Mouse (Mus musculus) adrenal gland, postnatal 10 days (tissue): ENCODE measurements around the gene Fgfr2. TPM values are rescaled to one million over a fixed set of nuclear protein-coding genes. Genes with fewer than 3 reads are reported as not detected.

Source experiments
- DNase-seq: peaks from one replicate; pipeline ENCODE4 v3.0.0; 2021; ENCODE audit warnings: mixed read lengths
- total RNA-seq, 2 experiments: library from RNA; stranded (reverse); gene quantifications; 2 replicates each; pipeline ENCODE4 v1.2.3; 2021

The Fgfr2 gene
- total RNA-seq, 2 experiments from 2014 or later: 128 to 169 TPM

GRCm38 (mm10) chr7:132608316-132609020 is 514.7 kb downstream of the Fgfr2 start:
- no peak for DNase-seq

- no peak for DNase-seq
Measured at GRCm38 (mm10) chr7:132605689-132606088, 517.5 kb downstream of the Fgfr2 start.

- DNase-seq: no peak
Measured at GRCm38 (mm10) chr7:132604720-132605119, 518.4 kb downstream of the Fgfr2 start.

GRCm38 (mm10) chr7:132600926-132601325 is 522.2 kb downstream of the Fgfr2 start:
- no peak for DNase-seq

GRCm38 (mm10) chr7:132600026-132600425 is 523.1 kb downstream of the Fgfr2 start:
- DNase-seq: no peak

- no peak for DNase-seq
Measured at GRCm38 (mm10) chr7:132599071-132599975, 523.8 kb downstream of the Fgfr2 start, which contains the start of gene Nkx1-2. Nkx1-2 (minus strand) TSS chr7:132599637.

- DNase-seq: peak; percentile 40
Measured at GRCm38 (mm10) chr7:132597251-132598041, 525.7 kb downstream of the Fgfr2 start.

- no peak for DNase-seq
Measured at GRCm38 (mm10) chr7:132596557-132597250, 526.4 kb downstream of the Fgfr2 start.

GRCm38 (mm10) chr7:132595787-132596186 is 527.4 kb downstream of the Fgfr2 start:
- no peak for DNase-seq

- DNase-seq: no peak
Measured at GRCm38 (mm10) chr7:132594325-132594724, 528.8 kb downstream of the Fgfr2 start.

- DNase-seq: no peak
Measured at GRCm38 (mm10) chr7:132593762-132594161, 529.4 kb downstream of the Fgfr2 start.

- no peak for DNase-seq
Measured at GRCm38 (mm10) chr7:132589610-132590009, 533.5 kb downstream of the Fgfr2 start.

GRCm38 (mm10) chr7:132587167-132587566 is 536.0 kb downstream of the Fgfr2 start:
- DNase-seq: no peak

GRCm38 (mm10) chr7:132585695-132586491 is 537.3 kb downstream of the Fgfr2 start:
- no peak for DNase-seq

GRCm38 (mm10) chr7:132581441-132581840 is 541.7 kb downstream of the Fgfr2 start:
- DNase-seq: peak; percentile 14

GRCm38 (mm10) chr7:132580511-132580910 is 542.6 kb downstream of the Fgfr2 start:
- no peak for DNase-seq

GRCm38 (mm10) chr7:132576891-132577290 is 546.3 kb downstream of the Fgfr2 start:
- no peak for DNase-seq

GRCm38 (mm10) chr7:132576116-132576650 is 547.0 kb downstream of the Fgfr2 start, which contains the start of gene Oat:
Oat (minus strand) TSS chr7:132576398.
- DNase-seq: peak; percentile 96

GRCm38 (mm10) chr7:132575623-132576022 is 547.5 kb downstream of the Fgfr2 start:
- peak; percentile 87 for DNase-seq

GRCm38 (mm10) chr7:132574646-132575045 is 548.5 kb downstream of the Fgfr2 start:
- no peak for DNase-seq
